Mouse (Mus musculus) neural tube, embryonic 12.5 days (tissue): ENCODE data around the gene Wwc2. TPM values are rescaled to one million over a fixed set of nuclear protein-coding genes. Genes with fewer than 3 reads are reported as not detected.

ENCODE experiments used
- ATAC-seq: fragments of 200-750 bp; cut with Nextera tagmentation; 2 replicates; pipeline ENCODE4 v1.8.0; 2017; ENCODE audit warnings: low read depth, mild to moderate bottlenecking, moderate TSS enrichment, moderate library complexity; ENCODE audit not compliant: low FRiP score
- H3K27ac ChIP-seq: fragments of 300-500 bp; sonication (generic); 2 replicates; pipeline ENCODE4 v1.5.1; 2016
- H3K27me3 ChIP-seq: fragments of 300-500 bp; sonication (generic); replicated peaks from 2 replicates; pipeline ENCODE4 v1.6.1; 2016; ENCODE audit warnings: mild to moderate bottlenecking
- H3K36me3 ChIP-seq: fragments of 300-500 bp; sonication (generic); 2 replicates; pipeline ENCODE4 v1.6.1; 2016; ENCODE audit warnings: mild to moderate bottlenecking
- H3K4me1 ChIP-seq: fragments of 300-500 bp; sonication (generic); 2 replicates; pipeline ENCODE4 v1.6.1; 2016
- H3K4me2 ChIP-seq: fragments of 300-500 bp; sonication (generic); replicated peaks from 2 replicates; pipeline ENCODE4 v1.6.1; 2016; ENCODE audit warnings: mild to moderate bottlenecking
- H3K4me3 ChIP-seq: fragments of 300-500 bp; sonication (generic); 2 replicates; pipeline ENCODE4 v1.5.1; 2016
- H3K9ac ChIP-seq: fragments of 300-500 bp; sonication (generic); 2 replicates; pipeline ENCODE4 v1.6.1; 2016; ENCODE audit warnings: mild to moderate bottlenecking
- H3K9me3 ChIP-seq: fragments of 300-500 bp; sonication (generic); 2 replicates; pipeline ENCODE4 v1.6.1; 2016; ENCODE audit warnings: mild to moderate bottlenecking
- WGBS: fragments of 180-500 bp; shearing (Covaris S2); methylation state at CpG from one replicate; pipeline ENCODE4 v1.1.7; 2016; 5-methylcytosine and 5-hydroxymethylcytosine counted together
- polyA plus RNA-seq: library from polyadenylated mRNA; unstranded; fragments of >200 nt; fragmentation: Nextera tagmentation; extraction: Ambion mirVana; gene quantifications from 2 replicates; pipeline ENCODE4 v1.2.1, GENCODE M21; 2016

Wwc2 gene
- polyA plus RNA-seq, 1 experiment from 2014 or later, result 11.7 TPM

GRCm38 (mm10) chr8:47791986-47792385 lies 198.7 kb downstream of the Wwc2 start:
- no peaks in the 10 kb centered on the region for H3K27me3 ChIP-seq
- H3K4me2 ChIP-seq, result no peak overlapping the region
- H3K4me3 ChIP-seq, result no peak overlapping the region
- WGBS, result 74% methylated on average over 9 of the region's 9 CpGs
- H3K9me3 ChIP-seq, result peaks cover 17% of the 10 kb centered on the region; the same call in 1 of the 2 replicates
- H3K27ac ChIP-seq, result no peak overlapping the region
- ATAC-seq, result no peak
- no peaks in the 10 kb centered on the region; the same call in 1 of the 2 replicates for H3K4me1 ChIP-seq
- no peak overlapping the region for H3K9ac ChIP-seq
- no peaks in the 10 kb centered on the region for H3K36me3 ChIP-seq

GRCm38 (mm10) chr8:47787705-47788104 lies 203.0 kb downstream of the Wwc2 start:
- no peak overlapping the region for H3K4me3 ChIP-seq
- no peaks in the 10 kb centered on the region; the same call in 1 of the 2 replicates for H3K4me1 ChIP-seq
- no peaks in the 10 kb centered on the region for H3K9me3 ChIP-seq
- H3K36me3 ChIP-seq, result no peaks in the 10 kb centered on the region
- peak; percentile 68; the same call in 1 of the 2 replicates for ATAC-seq
- H3K27ac ChIP-seq, result no peak overlapping the region
- H3K9ac ChIP-seq, result no peak overlapping the region
- H3K4me2 ChIP-seq, result peak overlapping the region; percentile 27
- no peaks in the 10 kb centered on the region for H3K27me3 ChIP-seq
- 39% methylated on average over 10 of the region's 10 CpGs for WGBS

- H3K4me1 ChIP-seq, result no peaks in the 10 kb centered on the region; the same call in 1 of the 2 replicates
- H3K4me3 ChIP-seq, result no peak overlapping the region
- 96% methylated on average over 15 of the region's 15 CpGs for WGBS
- no peak overlapping the region for H3K4me2 ChIP-seq
- no peak for ATAC-seq
- H3K36me3 ChIP-seq, result no peaks in the 10 kb centered on the region
- no peaks in the 10 kb centered on the region for H3K9me3 ChIP-seq
- H3K27me3 ChIP-seq, result no peaks in the 10 kb centered on the region
- no peak overlapping the region for H3K9ac ChIP-seq
- H3K27ac ChIP-seq, result no peak overlapping the region
Measured at GRCm38 (mm10) chr8:47786323-47786722, 204.4 kb downstream of the Wwc2 start.

GRCm38 (mm10) chr8:47784436-47784835 lies 206.3 kb downstream of the Wwc2 start:
- H3K4me1 ChIP-seq, result no peaks in the 10 kb centered on the region; the same call in 1 of the 2 replicates
- H3K4me2 ChIP-seq, result no peak overlapping the region
- 68% methylated on average over 7 of the region's 7 CpGs for WGBS
- no peak overlapping the region for H3K9ac ChIP-seq
- H3K9me3 ChIP-seq, result no peaks in the 10 kb centered on the region
- no peak overlapping the region for H3K4me3 ChIP-seq
- ATAC-seq, result no peak
- H3K36me3 ChIP-seq, result no peaks in the 10 kb centered on the region
- no peak overlapping the region for H3K27ac ChIP-seq
- H3K27me3 ChIP-seq, result no peaks in the 10 kb centered on the region

GRCm38 (mm10) chr8:47783944-47784343 lies 206.8 kb downstream of the Wwc2 start:
- ATAC-seq, result no peak
- Histone ChIP-seq H3K4me3 (no peak overlapping the region), H3K9ac (no peak overlapping the region), H3K27ac (no peak overlapping the region), H3K27me3 (no peaks in the 10 kb centered on the region), H3K9me3 (no peaks in the 10 kb centered on the region), H3K4me2 (no peak overlapping the region), H3K4me1 (no peaks in the 10 kb centered on the region; the same call in 1 of the 2 replicates), H3K36me3 (no peaks in the 10 kb centered on the region)
- 93% methylated on average over 6 of the region's 6 CpGs for WGBS

- Histone ChIP-seq H3K4me3 (no peak overlapping the region), H3K36me3 (no peaks in the 10 kb centered on the region), H3K27ac (no peak overlapping the region), H3K4me1 (no peaks in the 10 kb centered on the region; the same call in 1 of the 2 replicates), H3K4me2 (no peak overlapping the region), H3K27me3 (no peaks in the 10 kb centered on the region), H3K9ac (no peak overlapping the region), H3K9me3 (no peaks in the 10 kb centered on the region)
- no peak for ATAC-seq
- WGBS, result 97% methylated on average over 2 of the region's 2 CpGs
Measured at GRCm38 (mm10) chr8:47783544-47783943, 207.2 kb downstream of the Wwc2 start.

- no peaks in the 10 kb centered on the region for H3K36me3 ChIP-seq
- no peaks in the 10 kb centered on the region for H3K4me1 ChIP-seq
- H3K4me3 ChIP-seq, result no peak overlapping the region
- no peak for ATAC-seq
- H3K4me2 ChIP-seq, result no peak overlapping the region
- no peak overlapping the region for H3K9ac ChIP-seq
- H3K27me3 ChIP-seq, result no peaks in the 10 kb centered on the region
- WGBS, result 89% methylated on average over 4 of the region's 4 CpGs
- H3K27ac ChIP-seq, result no peak overlapping the region
- no peaks in the 10 kb centered on the region for H3K9me3 ChIP-seq
Measured at GRCm38 (mm10) chr8:47781881-47782280, 208.8 kb downstream of the Wwc2 start.

GRCm38 (mm10) chr8:47779589-47779988 lies 211.1 kb downstream of the Wwc2 start:
- Histone ChIP-seq H3K4me3 (no peak overlapping the region), H3K27me3 (no peaks in the 10 kb centered on the region), H3K9me3 (no peaks in the 10 kb centered on the region), H3K4me2 (no peak overlapping the region), H3K36me3 (no peaks in the 10 kb centered on the region), H3K27ac (no peak overlapping the region), H3K4me1 (no peaks in the 10 kb centered on the region), H3K9ac (no peak overlapping the region)
- 87% methylated on average over 6 of the region's 6 CpGs for WGBS
- ATAC-seq, result no peak

GRCm38 (mm10) chr8:47777415-47777814 lies 213.3 kb downstream of the Wwc2 start:
- Histone ChIP-seq H3K4me2 (no peak overlapping the region), H3K36me3 (no peaks in the 10 kb centered on the region), H3K27ac (no peak overlapping the region), H3K9ac (no peak overlapping the region), H3K4me3 (no peak overlapping the region), H3K9me3 (no peaks in the 10 kb centered on the region), H3K27me3 (no peaks in the 10 kb centered on the region), H3K4me1 (no peaks in the 10 kb centered on the region)
- 92% methylated on average over 7 of the region's 7 CpGs for WGBS
- ATAC-seq, result no peak

Other genes starting within 250 kb of the Wwc2 start
- gene Cldn24, start 168.8 kb downstream of the Wwc2 start, polyA plus RNA-seq, result not detected in 2 replicates
- not detected in 2 replicates for gene Cldn22, start 166.4 kb downstream of the Wwc2 start, polyA plus RNA-seq
- 13.1 and 13.4 TPM in 2 replicates for gene Dctd, start 108.2 kb upstream of the Wwc2 start, polyA plus RNA-seq